Mouse (Mus musculus) right cerebral cortex, adult 18-20 months (tissue): ENCODE results near the gene Lbx1.

ENCODE experiments used
- DNase-seq: peaks from one replicate; pipeline ENCODE4 v3.0.0; 2022; ENCODE audit warnings: mixed read lengths

Lbx1 gene

DNA sequence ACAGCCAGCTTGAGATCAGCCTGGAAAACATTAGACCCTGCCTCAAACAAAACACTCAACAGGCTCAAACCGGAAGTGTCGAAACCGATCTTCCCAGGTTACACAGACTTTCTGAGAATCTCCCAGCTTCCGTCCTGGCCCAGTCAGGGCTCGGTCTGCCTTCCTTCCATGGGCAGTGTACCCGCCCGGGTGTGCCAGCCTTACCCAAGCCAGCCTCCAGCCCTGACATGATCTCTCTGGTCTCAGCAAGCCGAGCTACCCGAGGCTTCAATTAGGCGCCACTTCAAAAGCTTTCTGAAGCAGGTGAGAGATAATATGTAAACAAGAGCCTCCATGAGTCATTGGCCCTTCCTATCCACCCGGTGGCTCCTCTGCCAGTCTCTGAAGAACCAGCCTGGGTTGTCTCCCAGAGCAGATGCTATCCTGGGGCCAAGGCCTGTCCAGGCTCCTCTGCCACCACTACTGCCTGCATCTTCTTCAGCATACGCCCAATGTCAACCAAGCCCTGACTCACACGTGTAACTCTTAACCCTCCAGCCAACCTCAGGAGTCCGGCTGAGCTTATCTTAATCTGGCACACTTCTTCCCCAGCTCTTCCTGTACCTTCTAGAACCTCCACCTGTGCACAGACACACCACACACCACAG is 25.7 kb downstream of the Lbx1 start:
- DNase-seq: no peak

GRCm38 (mm10) chr19:45209191-45209590 is 26.4 kb downstream of the Lbx1 start:
- no peak for DNase-seq

- no peak for DNase-seq
Observed at GRCm38 (mm10) chr19:45208438-45209060, 27.1 kb downstream of the Lbx1 start.

GRCm38 (mm10) chr19:45207662-45208437 is 27.8 kb downstream of the Lbx1 start:
- DNase-seq: no peak

DNA sequence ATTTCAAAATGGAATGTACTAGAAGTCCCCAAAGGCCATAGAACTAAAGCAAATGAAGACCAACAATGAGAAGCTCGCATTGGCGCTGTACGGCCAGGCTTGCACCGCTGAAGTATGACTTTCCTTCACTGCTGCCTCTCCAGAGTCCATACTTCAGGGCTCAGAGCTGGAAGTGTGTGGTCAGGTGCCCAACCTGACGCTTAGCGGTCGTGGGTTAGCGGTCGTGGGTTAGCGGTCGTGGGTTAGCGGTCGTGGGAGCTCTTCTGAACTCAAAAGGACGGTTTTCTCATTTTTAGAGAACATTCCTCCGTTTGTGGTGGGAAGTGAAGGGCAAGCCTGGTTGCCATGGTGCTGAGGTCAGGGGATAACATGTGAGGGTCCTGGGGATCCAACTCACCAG is 28.5 kb downstream of the Lbx1 start:
- no peak for DNase-seq

- DNase-seq: no peak
Observed at GRCm38 (mm10) chr19:45205311-45206105, 30.1 kb downstream of the Lbx1 start.

- no peak for DNase-seq
Observed at GRCm38 (mm10) chr19:45196967-45197366, 38.6 kb downstream of the Lbx1 start.

- no peak for DNase-seq
Observed at GRCm38 (mm10) chr19:45194651-45195050, 41.0 kb downstream of the Lbx1 start.
